Mouse (Mus musculus): ENCODE measurements around the gene AF067061.
"Not testable (repeated sequence)": the region's sequence is repeated elsewhere in the genome, so short reads cannot be mapped to it uniquely, and the experiment has no call there.

- not testable (repeated sequence) for TF ChIP-seq CTCF (IDR thresholded peaks at IDR 0.05; ENCODE audit: borderline replicate concordance, insufficient read depth, low read length); POLR2A (IDR thresholded peaks at IDR 0.05; ENCODE audit: low read depth, low read length)
Observed at GRCm38 (mm10) chr13:120231798-120232197, 31.1 kb upstream of the AF067061 start.

All from embryonic fibroblast, embryonic 13.5 days (primary cell).